Mouse (Mus musculus): ENCODE measurements at regions not wholly inside any gene's neighbourhood (a gene's known extent, or its start where the extent isn't known, plus 50 kb on each side); places are given as distances from the start of the nearest gene placed in this dataset.

DNA sequence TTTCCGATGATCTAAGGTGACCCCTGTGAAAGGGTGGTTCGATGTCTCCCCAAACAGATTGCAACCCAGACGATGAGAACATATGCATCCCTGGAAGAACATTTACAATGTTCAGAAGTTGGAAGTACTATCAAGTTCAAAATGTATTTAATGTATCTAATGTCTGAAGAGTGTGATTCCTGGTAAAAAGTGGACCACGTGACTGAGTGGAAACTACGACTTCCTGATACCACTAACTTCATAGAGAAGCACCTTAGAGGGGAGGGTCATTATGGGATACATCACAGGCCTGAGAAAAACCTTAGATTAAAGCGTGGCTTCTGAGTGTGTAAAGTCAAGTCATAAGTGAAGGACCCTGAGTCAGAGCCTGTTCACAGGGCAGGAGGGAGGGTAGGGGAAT is 82.1 kb downstream of the Qrsl1 start:
- TF ChIP-seq CTCF (IDR thresholded peaks at IDR 0.05; ENCODE audit: insufficient read depth, low read length) (no peak), POLR2A (IDR thresholded peaks at IDR 0.05; ENCODE audit: borderline replicate concordance, extremely low read depth, low read depth, low read length) (no peak)
